Mouse (Mus musculus): Measurements from ENCODE around the gene Ces2c. TPM values are rescaled to one million over a fixed set of nuclear protein-coding genes. Genes with fewer than 3 reads are reported as not detected.

Ces2c gene
- polyA plus RNA-seq, 1 experiment, result 0.34 TPM

DNA sequence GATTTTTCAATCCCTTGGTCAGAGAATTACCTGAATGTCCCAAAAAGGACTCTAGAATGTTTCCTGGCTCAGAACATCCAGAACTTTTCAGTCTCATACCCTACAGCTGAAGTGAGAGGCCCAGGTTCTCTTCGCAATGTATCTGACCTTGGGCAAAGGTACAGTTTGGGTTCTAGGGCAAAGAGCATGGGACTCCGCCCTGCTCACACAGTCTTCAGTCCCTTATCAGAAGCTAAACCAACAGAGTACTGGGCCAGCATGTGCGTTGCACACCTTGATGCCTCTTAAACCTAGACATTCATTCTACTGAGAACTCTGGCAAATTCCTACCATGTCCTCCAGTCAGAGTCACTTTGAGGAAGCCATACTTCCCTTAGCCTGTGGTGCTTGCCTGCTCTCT lies 37.4 kb upstream of the Ces2c start:
- H3K79me2 ChIP-seq (ENCODE audit: control insufficient read depth, insufficient read depth), result no peaks in the 10 kb centered on the region
- H3K4me2 ChIP-seq (ENCODE audit: low read depth), result no peak overlapping the region
- no peak for TF ChIP-seq TCF3 (IDR thresholded peaks at IDR 0.05; ENCODE audit: insufficient read length, low read depth)
- no peak for TF ChIP-seq E2F4 (IDR thresholded peaks at IDR 0.05; ENCODE audit: insufficient read depth)
- no peak for TF ChIP-seq USF1 (IDR thresholded peaks at IDR 0.05; ENCODE audit: low read depth)
- no peak for TF ChIP-seq CEBPB (IDR thresholded peaks at IDR 0.05; ENCODE audit: insufficient read depth, poor library complexity, severe bottlenecking)
- no peak for TF ChIP-seq POLR2A (IDR thresholded peaks at IDR 0.05; ENCODE audit: insufficient read length, low read depth)
- TF ChIP-seq POLR2AphosphoS2 (IDR thresholded peaks at IDR 0.05; ENCODE audit: insufficient read length, low read depth), result no peak
- no peak for TF ChIP-seq REST (IDR thresholded peaks at IDR 0.05; ENCODE audit: insufficient read depth, insufficient read length)
- TF ChIP-seq SRF (IDR thresholded peaks at IDR 0.05; ENCODE audit: control insufficient read depth, insufficient read length, low read depth), result no peak
- no peak for TF ChIP-seq MYOD1 (IDR thresholded peaks at IDR 0.05; ENCODE audit: control insufficient read depth in 1 of 3, insufficient read length in 2 of 3, low read depth in 2 of 3)
- TF ChIP-seq MYOG (IDR thresholded peaks at IDR 0.05; ENCODE audit: control insufficient read depth in 1 of 3, insufficient read depth in 1 of 3, insufficient read length in 2 of 3, low read depth in 2 of 3), result no peak
- no peak for TF ChIP-seq MAX (IDR thresholded peaks at IDR 0.05; ENCODE audit: low read depth)
- TF ChIP-seq TCF12 (IDR thresholded peaks at IDR 0.05; ENCODE audit: insufficient read depth, poor library complexity, severe bottlenecking), result no peak

DNA sequence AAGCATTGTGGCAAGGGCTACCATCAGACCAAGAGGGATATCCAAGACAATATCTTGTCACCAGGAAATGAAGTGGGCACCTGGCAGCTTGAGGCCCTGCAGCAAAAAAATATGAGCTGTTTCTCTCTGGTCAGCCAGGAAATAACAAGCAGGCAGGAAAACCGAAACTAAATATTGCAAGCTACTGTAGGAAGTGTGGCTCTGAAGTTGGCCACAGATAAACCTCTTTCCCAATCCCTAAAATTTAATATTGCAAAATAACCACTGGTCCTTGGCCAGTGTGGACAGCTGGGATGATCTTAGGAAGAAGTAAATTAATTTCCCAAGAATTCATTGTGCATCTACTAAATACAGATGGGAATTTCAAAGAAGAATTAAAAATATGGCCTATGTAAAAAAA lies 20.0 kb upstream of the Ces2c start:
- Histone ChIP-seq H3ac (ENCODE audit: control insufficient read depth, insufficient read length) (no peak overlapping the region), H3K79me2 (ENCODE audit: control insufficient read depth, insufficient read depth) (no peaks in the 10 kb centered on the region), H3K27me3 (ENCODE audit: control insufficient read depth, insufficient read depth, insufficient read length) (no peaks in the 10 kb centered on the region), H3K4me2 (ENCODE audit: low read depth) (no peak overlapping the region), H3K4me3 (no peak overlapping the region), H3K36me3 (ENCODE audit: control insufficient read depth, insufficient read depth) (no peaks in the 10 kb centered on the region)
- TF ChIP-seq CEBPB (IDR thresholded peaks at IDR 0.05; ENCODE audit: insufficient read depth, poor library complexity, severe bottlenecking) (peak; percentile 60; the same call in 1 of the 2 replicates), TCF12 (IDR thresholded peaks at IDR 0.05; ENCODE audit: insufficient read depth, poor library complexity, severe bottlenecking) (no peak)

More for the DNA sequence above, 37.4 kb upstream of the Ces2c start:
- no peaks in the 10 kb centered on the region for H3K36me3 ChIP-seq (ENCODE audit: control insufficient read depth, insufficient read depth)
- H3K27me3 ChIP-seq (ENCODE audit: control insufficient read depth, insufficient read depth, insufficient read length), result no peaks in the 10 kb centered on the region
- no peak overlapping the region for H3K4me3 ChIP-seq
- H3ac ChIP-seq (ENCODE audit: control insufficient read depth, insufficient read length), result no peak overlapping the region

DNA sequence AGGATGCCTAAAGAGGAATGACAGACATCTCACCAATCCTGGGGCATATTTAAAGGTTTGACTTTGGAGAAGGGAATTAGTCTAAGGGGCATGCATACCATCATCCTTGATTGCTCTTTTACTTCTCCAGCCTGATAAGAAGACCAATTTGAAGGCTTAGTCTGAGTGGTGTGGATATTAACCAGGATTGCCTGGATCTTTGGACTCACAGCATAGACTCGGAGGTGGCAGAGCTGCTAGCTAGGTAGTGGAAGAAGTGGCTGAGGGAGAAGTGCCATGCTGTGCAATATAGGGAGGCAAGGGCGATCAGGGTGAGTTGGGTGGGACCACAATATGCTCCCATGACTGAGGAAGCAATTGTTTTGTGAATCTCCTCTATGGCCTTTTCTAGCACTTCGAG lies 18.6 kb upstream of the Ces2c start:
- Histone ChIP-seq H3K79me2 (ENCODE audit: control insufficient read depth, insufficient read depth) (no peaks in the 10 kb centered on the region), H3K4me3 (no peak overlapping the region), H3K36me3 (ENCODE audit: control insufficient read depth, insufficient read depth) (no peaks in the 10 kb centered on the region), H3ac (ENCODE audit: control insufficient read depth, insufficient read length) (no peak overlapping the region), H3K4me2 (ENCODE audit: low read depth) (no peak overlapping the region), H3K27me3 (ENCODE audit: control insufficient read depth, insufficient read depth, insufficient read length) (no peaks in the 10 kb centered on the region)
- TF ChIP-seq TCF3 (IDR thresholded peaks at IDR 0.05; ENCODE audit: insufficient read length, low read depth) (no peak), USF1 (IDR thresholded peaks at IDR 0.05; ENCODE audit: low read depth) (no peak), MYOD1 (IDR thresholded peaks at IDR 0.05; ENCODE audit: control insufficient read depth in 1 of 3, insufficient read length in 2 of 3, low read depth in 2 of 3) (no peak), POLR2AphosphoS2 (IDR thresholded peaks at IDR 0.05; ENCODE audit: insufficient read length, low read depth) (no peak), MYOG (IDR thresholded peaks at IDR 0.05; ENCODE audit: control insufficient read depth in 1 of 3, insufficient read depth in 1 of 3, insufficient read length in 2 of 3, low read depth in 2 of 3) (no peak), REST (IDR thresholded peaks at IDR 0.05; ENCODE audit: insufficient read depth, insufficient read length) (no peak), E2F4 (IDR thresholded peaks at IDR 0.05; ENCODE audit: insufficient read depth) (no peak), MAX (IDR thresholded peaks at IDR 0.05; ENCODE audit: low read depth) (no peak), CEBPB (IDR thresholded peaks at IDR 0.05; ENCODE audit: insufficient read depth, poor library complexity, severe bottlenecking) (no peak), SRF (IDR thresholded peaks at IDR 0.05; ENCODE audit: control insufficient read depth, insufficient read length, low read depth) (no peak), TCF12 (IDR thresholded peaks at IDR 0.05; ENCODE audit: insufficient read depth, poor library complexity, severe bottlenecking) (no peak), POLR2A (IDR thresholded peaks at IDR 0.05; ENCODE audit: insufficient read length, low read depth) (no peak)

DNA sequence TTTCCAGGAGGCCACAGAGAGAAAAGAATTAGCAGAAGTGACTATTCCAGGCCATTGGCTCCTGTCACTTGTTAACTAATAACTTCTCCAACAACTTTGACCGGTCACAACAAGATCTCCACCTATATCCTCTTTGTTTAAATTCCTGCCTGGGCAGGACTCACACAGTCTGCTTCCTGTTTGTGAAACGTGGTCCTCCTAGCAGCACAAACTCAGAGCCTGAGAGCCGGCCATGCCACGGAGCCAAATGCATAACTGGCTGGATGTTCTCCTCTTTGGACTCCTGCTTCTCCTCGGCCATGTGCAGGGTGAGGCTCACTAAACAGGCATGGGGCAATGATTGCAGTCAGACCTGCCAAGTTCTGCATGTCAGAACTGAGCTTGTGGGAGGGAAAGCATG lies 15.4 kb upstream of the Ces2c start, which contains the start of gene Ces2b:
TSS of gene Ces2b (plus strand) at position 133 of the 400 bp plus-strand sequence.
- TF ChIP-seq SRF (IDR thresholded peaks at IDR 0.05; ENCODE audit: control insufficient read depth, insufficient read length, low read depth) (no peak), TCF3 (IDR thresholded peaks at IDR 0.05; ENCODE audit: insufficient read length, low read depth) (no peak), MAX (IDR thresholded peaks at IDR 0.05; ENCODE audit: low read depth) (no peak), E2F4 (IDR thresholded peaks at IDR 0.05; ENCODE audit: insufficient read depth) (no peak), USF1 (IDR thresholded peaks at IDR 0.05; ENCODE audit: low read depth) (no peak), MYOD1 (IDR thresholded peaks at IDR 0.05; ENCODE audit: control insufficient read depth in 1 of 3, insufficient read length in 2 of 3, low read depth in 2 of 3) (no peak), POLR2AphosphoS2 (IDR thresholded peaks at IDR 0.05; ENCODE audit: insufficient read length, low read depth) (no peak), MYOG (IDR thresholded peaks at IDR 0.05; ENCODE audit: control insufficient read depth in 1 of 3, insufficient read depth in 1 of 3, insufficient read length in 2 of 3, low read depth in 2 of 3) (no peak), CEBPB (IDR thresholded peaks at IDR 0.05; ENCODE audit: insufficient read depth, poor library complexity, severe bottlenecking) (no peak)

DNA sequence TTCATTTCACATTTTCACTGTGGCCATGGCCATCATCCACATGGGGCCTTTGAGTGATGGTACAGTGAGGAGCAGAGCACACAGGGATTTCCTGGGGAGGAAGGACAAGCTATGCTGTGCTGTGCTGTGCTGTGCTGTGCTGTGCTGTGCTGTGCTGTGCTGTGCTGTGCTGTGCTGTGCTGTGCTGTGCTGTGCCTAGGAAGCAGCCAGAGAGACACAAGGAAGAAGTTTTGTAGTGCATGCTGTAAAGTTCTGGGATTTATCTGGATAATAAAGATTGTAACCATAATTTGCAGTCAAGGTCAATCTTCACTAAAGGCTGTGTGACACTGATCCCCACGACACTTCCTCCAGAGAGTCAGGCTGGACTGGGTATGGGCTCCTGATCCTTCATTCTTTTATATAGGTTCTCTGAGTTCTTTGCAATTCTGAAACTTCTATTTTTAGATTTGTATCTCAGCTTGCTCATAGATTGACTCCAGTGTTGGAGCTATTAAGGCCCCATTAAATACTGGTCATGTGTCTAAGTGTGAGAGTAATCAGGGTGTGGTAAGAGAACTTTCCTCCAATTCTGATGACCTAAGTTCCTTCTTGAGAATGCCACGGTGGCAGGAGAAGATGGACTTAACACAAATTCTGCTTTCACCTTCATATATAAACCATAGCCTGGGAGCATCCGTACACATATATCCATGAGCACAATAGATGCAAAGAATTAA lies 5.3 kb upstream of the Ces2c start:
- H3K79me2 ChIP-seq (ENCODE audit: control insufficient read depth, insufficient read depth), result no peaks in the 10 kb centered on the region
- TF ChIP-seq TCF3 (IDR thresholded peaks at IDR 0.05; ENCODE audit: insufficient read length, low read depth), result no peak
- no peak for TF ChIP-seq TCF12 (IDR thresholded peaks at IDR 0.05; ENCODE audit: insufficient read depth, poor library complexity, severe bottlenecking)
- TF ChIP-seq POLR2A (IDR thresholded peaks at IDR 0.05; ENCODE audit: insufficient read length, low read depth), result no peak
- no peak for TF ChIP-seq USF1 (IDR thresholded peaks at IDR 0.05; ENCODE audit: low read depth)
- H3K4me3 ChIP-seq, result no peak overlapping the region
- H3ac ChIP-seq (ENCODE audit: control insufficient read depth, insufficient read length), result no peak overlapping the region
- H3K36me3 ChIP-seq (ENCODE audit: control insufficient read depth, insufficient read depth), result no peaks in the 10 kb centered on the region
- no peaks in the 10 kb centered on the region for H3K27me3 ChIP-seq (ENCODE audit: control insufficient read depth, insufficient read depth, insufficient read length)
- H3K4me2 ChIP-seq (ENCODE audit: low read depth), result no peak overlapping the region

More for the DNA sequence above, 15.4 kb upstream of the Ces2c start, which contains the start of gene Ces2b:
- no peak within 1 kb of the TSS for H3ac ChIP-seq (ENCODE audit: control insufficient read depth, insufficient read length)
- H3K4me3 ChIP-seq, result no peak within 1 kb of the TSS
- no peak within 1 kb of the TSS for H3K4me2 ChIP-seq (ENCODE audit: low read depth)
- no peaks in the 10 kb centered on the region for H3K79me2 ChIP-seq (ENCODE audit: control insufficient read depth, insufficient read depth)
- no peaks in the 10 kb centered on the region for H3K36me3 ChIP-seq (ENCODE audit: control insufficient read depth, insufficient read depth)
- no peaks in the 10 kb centered on the region for H3K27me3 ChIP-seq (ENCODE audit: control insufficient read depth, insufficient read depth, insufficient read length)

Measured in myocyte (in vitro differentiated cells).